Mouse (Mus musculus): ENCODE data around the gene Lmod3.

DNA sequence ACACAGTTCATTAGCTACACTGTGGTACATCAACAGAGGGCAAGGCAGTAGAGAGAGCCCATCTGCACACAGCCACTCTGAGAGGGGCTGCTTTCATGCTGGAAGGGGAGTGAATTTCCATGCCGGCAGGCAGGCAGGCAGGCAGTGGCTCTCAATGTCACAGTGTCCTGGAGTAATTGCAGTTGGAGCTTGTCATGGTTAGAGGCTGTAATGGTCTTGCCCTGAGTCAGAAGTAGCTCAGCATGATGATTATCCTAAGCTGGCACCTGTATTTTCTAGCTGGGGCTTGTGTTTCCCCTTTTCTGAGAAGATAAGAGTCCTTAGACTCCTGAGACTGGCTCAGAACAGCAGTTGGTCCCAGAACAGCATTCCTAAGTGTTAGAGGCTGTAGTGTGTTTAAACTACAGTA, 26.5 kb downstream of the Lmod3 start:
- no peak for TF ChIP-seq CTCF (IDR thresholded peaks at IDR 0.05)
- no peak for TF ChIP-seq EP300 (IDR thresholded peaks at IDR 0.05; ENCODE audit: insufficient read depth, low read depth, low read length)
- no peak for TF ChIP-seq POLR2A (IDR thresholded peaks at IDR 0.05; ENCODE audit: insufficient read depth, low read depth, low read length)

Measured in heart, adult 2 months (tissue).